Mouse (Mus musculus) olfactory bulb, adult 2 months (tissue): ENCODE measurements around the gene Rnf43.

Source experiments
- CTCF ChIP-seq: fragments of 200-500 bp; IDR thresholded peaks from 2 replicates; pipeline ENCODE4 v1.5.1; 2012; ENCODE audit warnings: low read depth, mild to moderate bottlenecking, low read length, moderate library complexity; ENCODE audit not compliant: insufficient read depth
- POLR2A ChIP-seq: fragments of 200-500 bp; IDR thresholded peaks from 2 replicates; pipeline ENCODE4 v1.6.1; 2012; ENCODE audit warnings: mild to moderate bottlenecking, low read depth, low read length, moderate library complexity; ENCODE audit not compliant: insufficient read depth

GRCm38 (mm10) chr11:87719526-87719925 lies 57.0 kb downstream of the Rnf43 start:
- TF ChIP-seq CTCF, result no peak
- TF ChIP-seq POLR2A, result no peak
